Mouse (Mus musculus): Measurements from ENCODE around the gene Mtrf1.
"Not testable (repeated sequence)": the region's sequence is repeated elsewhere in the genome, so short reads cannot be mapped to it uniquely, and the experiment has no call there.

Gene Mtrf1

DNA sequence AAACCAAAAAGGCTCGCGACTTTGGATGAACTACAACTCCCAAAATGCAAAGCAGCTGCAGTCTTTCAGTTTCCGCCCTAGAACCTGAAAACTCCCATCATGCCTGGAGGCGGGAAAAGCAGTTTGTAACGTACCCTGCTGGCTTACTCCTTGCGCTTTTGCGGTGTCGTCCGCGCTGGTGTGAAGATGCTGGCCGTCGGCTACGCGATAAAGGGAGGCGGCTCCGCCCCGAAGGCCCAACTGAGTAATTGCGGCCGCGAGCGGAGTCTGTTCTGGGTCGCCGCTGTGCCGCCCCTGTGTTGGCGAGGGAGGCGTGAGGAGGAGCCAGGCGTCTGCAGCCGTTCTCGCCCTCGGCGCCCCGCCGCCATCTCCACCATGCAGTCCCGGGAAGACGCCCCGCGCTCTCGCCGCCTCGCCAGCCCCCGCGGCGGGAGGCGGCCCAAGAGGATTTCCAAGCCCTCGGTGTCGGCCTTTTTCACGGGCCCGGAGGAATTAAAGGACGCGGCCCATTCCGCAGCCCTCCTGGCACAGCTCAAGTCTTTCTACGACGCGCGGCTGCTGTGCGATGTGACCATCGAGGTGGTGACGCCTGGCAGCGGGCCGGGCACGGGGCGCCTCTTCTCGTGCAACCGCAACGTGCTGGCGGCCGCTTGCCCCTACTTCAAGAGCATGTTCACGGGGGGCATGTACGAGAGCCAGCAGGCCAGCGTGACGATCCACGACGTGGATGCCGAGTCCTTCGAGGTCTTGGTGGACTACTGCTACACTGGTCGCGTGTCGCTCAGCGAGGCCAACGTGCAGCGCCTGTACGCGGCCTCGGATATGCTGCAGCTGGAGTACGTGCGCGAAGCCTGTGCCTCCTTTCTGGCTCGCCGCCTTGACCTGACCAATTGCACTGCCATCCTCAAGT is 54.4 kb downstream of the Mtrf1 start, which contains the start of gene Kbtbd6:
TSS of gene Kbtbd6 (plus strand) at position 155 of the 910 bp plus-strand sequence.
- DNase-seq: peak; percentile 80

GRCm38 (mm10) chr14:79452591-79452934 is 55.0 kb downstream of the Mtrf1 start:
- not testable (repeated sequence) for DNase-seq

GRCm38 (mm10) chr14:79460401-79460800 is 62.8 kb downstream of the Mtrf1 start:
- no peak for DNase-seq

GRCm38 (mm10) chr14:79460988-79461387 is 63.4 kb downstream of the Mtrf1 start:
- DNase-seq: no peak

GRCm38 (mm10) chr14:79465623-79466022 is 68.1 kb downstream of the Mtrf1 start:
- no peak for DNase-seq

GRCm38 (mm10) chr14:79467621-79468020 is 70.0 kb downstream of the Mtrf1 start:
- peak; percentile 42 for DNase-seq
